Mouse (Mus musculus) stomach, embryonic 14.5 days (tissue): ENCODE data around the gene Gfra1. TPM values are rescaled to one million over a fixed set of nuclear protein-coding genes. Genes with fewer than 3 reads are reported as not detected.

Source experiments
- ATAC-seq: fragments of 200-750 bp; cut with Nextera tagmentation; 2 replicates; pipeline ENCODE4 v1.8.0; 2017; ENCODE audit warnings: low read depth, moderate TSS enrichment; ENCODE audit not compliant: insufficient number of reproducible peaks, insufficient read depth, low FRiP score
- H3K27ac ChIP-seq: fragments of 300-500 bp; sonication (generic); 2 replicates; pipeline ENCODE4 v1.5.1; 2014; ENCODE audit warnings: mild to moderate bottlenecking, low read length, moderate library complexity, mixed read lengths
- H3K27me3 ChIP-seq: fragments of 300-500 bp; sonication (generic); 2 replicates; pipeline ENCODE4 v1.6.1; 2014; ENCODE audit warnings: low read length, control low read depth, mixed read lengths; ENCODE audit not compliant: control insufficient read depth, insufficient read depth
- H3K36me3 ChIP-seq: fragments of 300-500 bp; sonication (generic); 2 replicates; pipeline ENCODE4 v1.6.1; 2014; ENCODE audit warnings: mild to moderate bottlenecking, control low read depth, low read length, moderate library complexity, mixed read lengths; ENCODE audit not compliant: control insufficient read depth, insufficient read depth
- H3K4me1 ChIP-seq: fragments of 300-500 bp; sonication (generic); 2 replicates; pipeline ENCODE4 v1.6.1; 2014; ENCODE audit warnings: low read length, control low read depth, mixed read lengths; ENCODE audit not compliant: control insufficient read depth, insufficient read depth
- H3K4me2 ChIP-seq: fragments of 300-500 bp; sonication (generic); replicated peaks from 2 replicates; pipeline ENCODE4 v1.6.1; 2014; ENCODE audit warnings: low read depth, low read length, control low read depth
- H3K4me3 ChIP-seq: fragments of 300-500 bp; sonication (generic); 2 replicates; pipeline ENCODE4 v1.5.1; 2014; ENCODE audit warnings: low read depth, low read length, control low read depth
- H3K9ac ChIP-seq: fragments of 300-500 bp; sonication (generic); replicated peaks from 2 replicates; pipeline ENCODE4 v1.6.1; 2014; ENCODE audit warnings: low read depth, mild to moderate bottlenecking, control low read depth, low read length, moderate library complexity, mixed read lengths
- H3K9me3 ChIP-seq: fragments of 300-500 bp; sonication (generic); 2 replicates; pipeline ENCODE4 v1.6.1; 2016; ENCODE audit warnings: low read depth, low read length, control low read depth; ENCODE audit not compliant: control insufficient read depth
- WGBS: fragments of 180-500 bp; shearing (Covaris S2); extraction: QIAGEN DNeasy Blood & Tissue Kit; methylation state at CpG from one replicate; pipeline ENCODE4 v1.1.7; 2014; 5-methylcytosine and 5-hydroxymethylcytosine counted together
- polyA plus RNA-seq: library from polyadenylated mRNA; unstranded; fragments of >200 nt; fragmentation: Nextera tagmentation; extraction: Ambion mirVana; gene quantifications from 2 replicates; pipeline ENCODE4 v1.2.1, GENCODE M21; 2014

The Gfra1 gene
- polyA plus RNA-seq, 1 experiment from 2014 or later = 66.3 TPM

GRCm38 (mm10) chr19:58468331-58468730 lies 12.6 kb upstream of the Gfra1 start:
- Histone ChIP-seq H3K4me1 (no peaks in the 10 kb centered on the region), H3K9me3 (no peaks in the 10 kb centered on the region), H3K27ac (no peak overlapping the region), H3K36me3 (no peaks in the 10 kb centered on the region), H3K4me3 (no peak overlapping the region), H3K4me2 (no peak overlapping the region), H3K9ac (no peak overlapping the region), H3K27me3 (no peaks in the 10 kb centered on the region)
- 33% methylated on average over 2 of the region's 2 CpGs for WGBS
- ATAC-seq = no peak

- no peaks in the 10 kb centered on the region for H3K36me3 ChIP-seq
- H3K27me3 ChIP-seq = no peaks in the 10 kb centered on the region
- no peak for ATAC-seq
- H3K4me2 ChIP-seq = no peak overlapping the region
- no peaks in the 10 kb centered on the region for H3K4me1 ChIP-seq
- 81% methylated on average over 3 of the region's 3 CpGs for WGBS
- H3K9ac ChIP-seq = no peak overlapping the region
- no peak overlapping the region for H3K27ac ChIP-seq
- no peaks in the 10 kb centered on the region for H3K9me3 ChIP-seq
- no peak overlapping the region for H3K4me3 ChIP-seq
Measured at GRCm38 (mm10) chr19:58463755-58464154, 8.0 kb upstream of the Gfra1 start.

GRCm38 (mm10) chr19:58460361-58461022 lies 4.8 kb upstream of the Gfra1 start:
- Histone ChIP-seq H3K27ac (peak overlapping the region; percentile 45; the same call in 1 of the 2 replicates), H3K4me1 (peaks cover 11% of the 10 kb centered on the region; the same call in 1 of the 2 replicates), H3K4me2 (no peak overlapping the region), H3K9ac (no peak overlapping the region), H3K27me3 (no peaks in the 10 kb centered on the region), H3K4me3 (no peak overlapping the region), H3K36me3 (no peaks in the 10 kb centered on the region), H3K9me3 (no peaks in the 10 kb centered on the region)
- no peak for ATAC-seq
- 68% methylated on average over 13 of the region's 13 CpGs for WGBS

- Histone ChIP-seq H3K4me1 (peaks cover 19% of the 10 kb centered on the region), H3K4me3 (peak overlapping the region; percentile 54), H3K9ac (no peak overlapping the region), H3K27ac (peak overlapping the region; percentile 16; the same call in 1 of the 2 replicates), H3K36me3 (no peaks in the 10 kb centered on the region), H3K4me2 (peak overlapping the region; percentile 94), H3K27me3 (no peaks in the 10 kb centered on the region), H3K9me3 (no peaks in the 10 kb centered on the region)
- WGBS = 4% methylated on average over 16 of the region's 16 CpGs
- ATAC-seq = no peak
Measured at GRCm38 (mm10) chr19:58456491-58457061, 867 bp upstream of the Gfra1 start.

- H3K27ac ChIP-seq = peak overlapping the region; percentile 89
- peak; percentile 47 for ATAC-seq
- peak overlapping the region; percentile 63 for H3K9ac ChIP-seq
- no peaks in the 10 kb centered on the region for H3K9me3 ChIP-seq
- no peaks in the 10 kb centered on the region for H3K36me3 ChIP-seq
- WGBS = under 1% methylated on average over 21 of the region's 21 CpGs
- peak overlapping the region; percentile 54 for H3K4me3 ChIP-seq
- H3K27me3 ChIP-seq = no peaks in the 10 kb centered on the region
- peak overlapping the region; percentile 94 for H3K4me2 ChIP-seq
- H3K4me1 ChIP-seq = peaks cover 19% of the 10 kb centered on the region
Measured at GRCm38 (mm10) chr19:58455061-58455495, 631 bp downstream of the Gfra1 start.

GRCm38 (mm10) chr19:58454261-58455060 lies 1.2 kb downstream of the Gfra1 start:
- H3K4me1 ChIP-seq = peaks cover 19% of the 10 kb centered on the region
- peak overlapping the region; percentile 54 for H3K4me3 ChIP-seq
- no peaks in the 10 kb centered on the region for H3K27me3 ChIP-seq
- no peaks in the 10 kb centered on the region for H3K36me3 ChIP-seq
- H3K9ac ChIP-seq = peak overlapping the region; percentile 63
- under 1% methylated on average over 61 of the region's 61 CpGs for WGBS
- H3K4me2 ChIP-seq = peak overlapping the region; percentile 94
- ATAC-seq = peak; percentile 51; the same call in 1 of the 2 replicates
- H3K9me3 ChIP-seq = no peaks in the 10 kb centered on the region
- peak overlapping the region; percentile 89 for H3K27ac ChIP-seq

- no peaks in the 10 kb centered on the region for H3K9me3 ChIP-seq
- no peaks in the 10 kb centered on the region for H3K36me3 ChIP-seq
- no peak for ATAC-seq
- WGBS = 1% methylated on average over 22 of the region's 22 CpGs
- H3K9ac ChIP-seq = peak overlapping the region; percentile 63
- peaks cover 19% of the 10 kb centered on the region for H3K4me1 ChIP-seq
- H3K4me3 ChIP-seq = peak overlapping the region; percentile 54
- H3K27me3 ChIP-seq = no peaks in the 10 kb centered on the region
- H3K27ac ChIP-seq = peak overlapping the region; percentile 89
- peak overlapping the region; percentile 94 for H3K4me2 ChIP-seq
Measured at GRCm38 (mm10) chr19:58453581-58453980, 2.1 kb downstream of the Gfra1 start.

- 7% methylated on average over 20 of the region's 20 CpGs for WGBS
- Histone ChIP-seq H3K27me3 (no peaks in the 10 kb centered on the region), H3K9ac (peak overlapping the region; percentile 63), H3K36me3 (no peaks in the 10 kb centered on the region), H3K9me3 (no peaks in the 10 kb centered on the region), H3K4me3 (peak overlapping the region; percentile 54), H3K27ac (peak overlapping the region; percentile 89), H3K4me1 (peaks cover 19% of the 10 kb centered on the region), H3K4me2 (peak overlapping the region; percentile 94)
- no peak for ATAC-seq
Measured at GRCm38 (mm10) chr19:58452941-58453551, 2.7 kb downstream of the Gfra1 start.
